Mouse (Mus musculus): ENCODE results near the gene U2surp. TPM values are rescaled to one million over a fixed set of nuclear protein-coding genes. Genes with fewer than 3 reads are reported as not detected.

Gene U2surp
- polyA plus RNA-seq, 1 experiment from 2014 or later = 113 TPM

GRCm38 (mm10) chr9:95437883-95438282, 73.9 kb downstream of the U2surp start:
- no peak for ATAC-seq (ENCODE audit: low FRiP score, low read depth)

GRCm38 (mm10) chr9:95436294-95436613, 75.5 kb downstream of the U2surp start:
- Histone ChIP-seq H3K9me3 (no peaks in the 10 kb centered on the region), H3K36me3 (no peaks in the 10 kb centered on the region), H3K4me3 (no peak overlapping the region), H3K27ac (replicated peaks) (no peak overlapping the region), H3K27me3 (no peaks in the 10 kb centered on the region), H3K4me2 (no peak overlapping the region), H3K4me1 (replicated peaks) (no peaks in the 10 kb centered on the region), H3K9ac (no peak overlapping the region)
- no peak for ATAC-seq (ENCODE audit: low FRiP score, low read depth)
- 86% methylated on average over 4 of the region's 4 CpGs for WGBS

More at GRCm38 (mm10) chr9:95437883-95438282, 73.9 kb downstream of the U2surp start:
- Histone ChIP-seq H3K4me2 (no peak overlapping the region), H3K9ac (no peak overlapping the region), H3K4me1 (replicated peaks) (peaks cover 13% of the 10 kb centered on the region), H3K4me3 (no peak overlapping the region), H3K9me3 (no peaks in the 10 kb centered on the region), H3K36me3 (no peaks in the 10 kb centered on the region), H3K27me3 (no peaks in the 10 kb centered on the region), H3K27ac (replicated peaks) (no peak overlapping the region)
- 85% methylated on average over 9 of the region's 9 CpGs for WGBS

GRCm38 (mm10) chr9:95435506-95436293, 76.1 kb downstream of the U2surp start:
- Histone ChIP-seq H3K9ac (no peak overlapping the region), H3K4me2 (no peak overlapping the region), H3K4me3 (no peak overlapping the region), H3K9me3 (no peaks in the 10 kb centered on the region), H3K4me1 (replicated peaks) (no peaks in the 10 kb centered on the region), H3K36me3 (no peaks in the 10 kb centered on the region), H3K27me3 (no peaks in the 10 kb centered on the region), H3K27ac (replicated peaks) (no peak overlapping the region)
- 67% methylated on average over 20 of the region's 20 CpGs for WGBS
- ATAC-seq (ENCODE audit: low FRiP score, low read depth) = peak; percentile 68; the same call in 1 of the 2 replicates

GRCm38 (mm10) chr9:95428277-95428676, 83.5 kb downstream of the U2surp start:
- H3K4me2 ChIP-seq = no peak overlapping the region
- no peak overlapping the region for H3K4me3 ChIP-seq
- no peaks in the 10 kb centered on the region for H3K27me3 ChIP-seq
- H3K9ac ChIP-seq = no peak overlapping the region
- no peaks in the 10 kb centered on the region for H3K4me1 ChIP-seq (replicated peaks)
- ATAC-seq (ENCODE audit: low FRiP score, low read depth) = no peak
- no peaks in the 10 kb centered on the region for H3K36me3 ChIP-seq
- no peak overlapping the region for H3K27ac ChIP-seq (replicated peaks)
- H3K9me3 ChIP-seq = no peaks in the 10 kb centered on the region
- 87% methylated on average over 4 of the region's 4 CpGs for WGBS

GRCm38 (mm10) chr9:95413911-95414310, 97.9 kb downstream of the U2surp start:
- H3K9me3 ChIP-seq = no peaks in the 10 kb centered on the region
- H3K27ac ChIP-seq (replicated peaks) = no peak overlapping the region
- no peaks in the 10 kb centered on the region for H3K4me1 ChIP-seq (replicated peaks)
- ATAC-seq (ENCODE audit: low FRiP score, low read depth) = no peak
- H3K36me3 ChIP-seq = no peaks in the 10 kb centered on the region
- no peak overlapping the region for H3K9ac ChIP-seq
- peaks cover 5% of the 10 kb centered on the region; the same call in 1 of the 2 replicates for H3K27me3 ChIP-seq
- H3K4me2 ChIP-seq = no peak overlapping the region
- H3K4me3 ChIP-seq = no peak overlapping the region

GRCm38 (mm10) chr9:95412047-95412446, 99.7 kb downstream of the U2surp start:
- peaks cover 8% of the 10 kb centered on the region for H3K4me1 ChIP-seq (replicated peaks)
- H3K9me3 ChIP-seq = no peaks in the 10 kb centered on the region
- no peaks in the 10 kb centered on the region for H3K36me3 ChIP-seq
- no peak overlapping the region for H3K4me2 ChIP-seq
- ATAC-seq (ENCODE audit: low FRiP score, low read depth) = no peak
- H3K4me3 ChIP-seq = no peak overlapping the region
- H3K27ac ChIP-seq (replicated peaks) = no peak overlapping the region
- H3K9ac ChIP-seq = no peak overlapping the region
- 88% methylated on average over 4 of the region's 4 CpGs for WGBS
- H3K27me3 ChIP-seq = peaks cover 8% of the 10 kb centered on the region; the same call in 1 of the 2 replicates

GRCm38 (mm10) chr9:95407586-95408220, 104.1 kb downstream of the U2surp start:
- WGBS = under 1% methylated on average over 24 of the region's 24 CpGs
- H3K9ac ChIP-seq = peak overlapping the region; percentile 64
- peak overlapping the region; percentile 98 for H3K4me2 ChIP-seq
- peaks cover 26% of the 10 kb centered on the region for H3K4me1 ChIP-seq (replicated peaks)
- peak overlapping the region; percentile 64 for H3K4me3 ChIP-seq
- no peaks in the 10 kb centered on the region for H3K9me3 ChIP-seq
- H3K36me3 ChIP-seq = no peaks in the 10 kb centered on the region
- no peak for ATAC-seq (ENCODE audit: low FRiP score, low read depth)
- peak overlapping the region; percentile 77 for H3K27ac ChIP-seq (replicated peaks)
- peaks cover 8% of the 10 kb centered on the region; the same call in 1 of the 2 replicates for H3K27me3 ChIP-seq

Other genes starting within 250 kb of the U2surp start
- 16.1 and 17.8 TPM in 2 replicates for gene Chst2, start 105.3 kb downstream of the U2surp start, polyA plus RNA-seq (2015; fragmentation: Nextera tagmentation; extraction: Ambion mirVana)
- gene Paqr9, start 47.7 kb upstream of the U2surp start, polyA plus RNA-seq (2015; fragmentation: Nextera tagmentation; extraction: Ambion mirVana) = 6.4 and 6.8 TPM in 2 replicates
- 1.9 and 2.0 TPM in 2 replicates for gene Pcolce2, start 125.6 kb upstream of the U2surp start, polyA plus RNA-seq (2015; fragmentation: Nextera tagmentation; extraction: Ambion mirVana)
- 7.3 and 9.3 TPM in 2 replicates for gene Trpc1, start 238.4 kb upstream of the U2surp start, polyA plus RNA-seq (2015; fragmentation: Nextera tagmentation; extraction: Ambion mirVana)

Measured in hindbrain, embryonic 15.5 days (tissue).